Mouse (Mus musculus) heart, adult 11 months (tissue): ENCODE measurements around the gene Acss3.

Source experiments
- DNase-seq: peaks from one replicate; pipeline ENCODE4 v3.0.0; 2022

The Acss3 gene

DNA sequence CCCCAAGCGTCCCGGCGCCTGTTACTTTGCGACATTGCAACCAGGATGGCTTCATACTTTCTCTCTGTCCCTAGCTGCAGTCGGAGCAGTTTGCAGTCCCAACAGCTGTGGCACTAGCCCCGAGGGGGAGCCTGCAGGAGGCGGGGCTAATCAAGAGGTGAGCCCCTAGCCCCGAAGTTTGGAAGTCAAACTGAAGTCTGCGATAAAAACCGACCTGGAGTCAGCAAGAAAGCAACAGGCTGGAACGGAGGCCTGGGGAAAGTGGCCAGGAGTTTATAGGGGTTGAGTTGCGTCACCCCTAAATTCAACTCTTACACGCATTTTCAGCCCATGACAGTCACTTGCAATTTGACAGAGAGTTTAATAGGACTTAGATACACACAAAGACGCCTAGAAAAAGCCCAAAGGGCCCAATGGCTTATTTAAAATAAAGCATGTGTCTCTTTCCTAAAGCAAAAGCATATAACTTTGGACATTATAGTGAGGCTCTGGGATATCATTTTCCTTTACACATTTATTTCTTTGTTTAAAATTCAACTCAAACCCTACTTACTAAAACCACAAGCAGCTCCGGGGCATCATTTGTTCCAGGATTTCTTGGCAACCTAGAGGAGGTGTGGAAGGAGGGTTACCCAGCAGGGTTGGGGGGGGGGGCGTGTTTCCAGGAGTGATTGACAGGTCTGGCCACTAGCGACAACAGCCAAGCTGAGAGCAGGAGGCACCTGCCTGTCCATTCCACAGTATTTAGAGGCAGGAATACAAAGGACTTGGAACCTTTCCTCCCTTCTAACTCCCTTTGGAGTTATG is at the start of gene Acss3:
Gene Acss3, minus strand, starts transcription at position 140 of the 807 bp plus-strand sequence.
- peak; percentile 97 for DNase-seq

DNA sequence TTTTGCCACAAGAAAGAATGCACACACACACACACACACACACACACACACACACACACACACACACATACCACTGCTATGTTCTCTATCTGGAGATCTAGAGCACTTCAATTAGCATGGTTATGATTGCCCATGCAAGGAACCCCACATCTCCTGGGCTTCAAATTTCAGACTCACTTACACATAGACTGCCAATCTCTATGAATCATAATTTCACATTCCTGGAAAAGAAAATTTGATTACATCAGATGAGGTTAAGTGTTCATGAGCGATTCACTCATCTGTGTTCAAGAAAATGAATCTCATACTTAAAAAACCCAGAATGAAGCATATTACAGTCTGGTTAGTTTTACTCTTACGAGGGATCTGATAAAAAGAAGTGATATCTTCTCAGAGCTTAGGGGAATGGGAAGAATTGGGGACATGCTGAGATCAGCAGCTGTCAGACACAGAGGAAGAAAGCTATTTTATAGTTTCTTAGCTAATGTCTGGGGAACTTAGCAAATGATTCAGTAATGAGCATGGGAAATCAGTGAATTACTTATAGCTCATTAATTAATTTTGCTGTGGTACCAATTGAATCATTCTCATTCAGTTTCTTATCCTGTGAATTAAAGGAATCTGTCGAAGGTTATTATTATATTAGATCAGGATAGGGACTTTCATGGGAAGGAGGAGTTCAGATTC is 48.7 kb upstream of the Acss3 start:
- no peak for DNase-seq

DNA sequence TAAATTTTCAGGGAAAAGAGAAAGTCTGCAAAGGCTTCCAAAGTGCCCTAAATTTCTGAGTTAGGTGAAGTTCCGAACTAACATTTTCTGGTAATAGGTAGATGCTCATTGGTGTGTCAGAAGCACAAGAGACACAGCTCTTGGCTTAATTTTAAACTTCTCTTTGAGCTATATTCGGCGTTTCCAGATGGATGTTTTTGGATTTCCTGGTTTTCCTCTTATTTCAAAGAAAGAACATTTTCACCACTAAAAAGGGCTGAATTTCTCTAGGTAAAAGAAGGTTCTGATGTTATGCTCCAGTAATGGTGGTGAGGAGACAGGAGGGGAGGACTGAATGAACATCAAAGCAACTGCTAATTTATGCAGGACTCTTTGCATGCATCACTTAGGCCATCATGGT is 43.0 kb upstream of the Acss3 start:
- no peak for DNase-seq

DNA sequence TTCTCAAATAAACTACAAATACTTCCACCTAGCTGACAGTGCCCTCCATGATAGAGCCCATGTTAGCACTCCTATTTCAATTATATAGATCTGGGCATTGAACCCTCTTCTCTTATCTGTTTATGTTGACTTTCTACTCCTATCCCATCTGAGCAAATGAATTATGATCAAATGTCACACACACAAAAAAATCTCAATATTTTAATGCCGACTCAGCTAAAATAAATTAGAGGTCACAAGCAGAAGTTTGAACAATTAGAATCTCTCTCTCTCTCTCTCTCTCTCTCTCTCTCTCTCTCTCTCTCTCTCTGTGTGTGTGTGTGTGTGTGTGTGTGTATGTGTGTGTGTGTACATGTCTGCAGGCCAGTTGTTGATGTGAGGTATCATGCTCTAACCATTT is 25.3 kb upstream of the Acss3 start:
- DNase-seq = no peak

DNA sequence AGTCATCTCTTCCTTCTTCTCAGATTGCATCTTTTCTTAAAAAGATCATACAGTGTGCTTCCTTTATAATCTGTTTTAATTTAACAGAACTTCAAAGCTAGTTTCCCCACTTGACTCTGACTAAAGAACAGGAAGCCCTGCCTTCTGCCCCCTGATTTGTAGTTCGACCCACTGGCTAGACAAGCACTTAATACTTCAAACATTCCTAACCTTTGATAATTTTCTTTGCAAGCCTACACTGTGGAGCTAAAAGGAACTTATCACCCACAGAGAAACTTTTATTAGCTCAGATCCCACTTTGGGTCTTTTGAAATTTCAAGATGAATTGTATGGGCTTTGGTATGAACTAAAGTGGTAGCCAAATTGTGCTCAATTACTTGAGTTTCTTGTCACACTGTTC is 20.5 kb upstream of the Acss3 start:
- DNase-seq = no peak

DNA sequence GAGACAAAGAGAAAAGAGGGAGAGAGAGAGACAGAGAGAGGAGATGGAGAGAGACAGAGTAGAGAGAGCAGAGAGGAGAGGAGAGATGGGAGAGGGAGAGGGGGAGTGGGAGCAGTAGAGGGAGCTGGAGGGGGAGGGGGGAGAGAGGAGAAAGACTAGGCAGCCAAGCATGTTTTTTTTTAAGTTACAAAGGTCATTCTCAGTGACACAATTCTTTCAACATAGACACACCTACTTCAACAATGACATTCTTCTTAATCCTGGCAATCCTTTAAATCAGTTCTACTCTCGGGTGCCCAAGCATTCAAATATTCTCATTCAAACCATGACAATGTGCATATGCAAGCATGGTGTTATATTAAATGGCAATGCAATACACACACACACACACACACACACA is 19.4 kb upstream of the Acss3 start:
- DNase-seq = no peak

DNA sequence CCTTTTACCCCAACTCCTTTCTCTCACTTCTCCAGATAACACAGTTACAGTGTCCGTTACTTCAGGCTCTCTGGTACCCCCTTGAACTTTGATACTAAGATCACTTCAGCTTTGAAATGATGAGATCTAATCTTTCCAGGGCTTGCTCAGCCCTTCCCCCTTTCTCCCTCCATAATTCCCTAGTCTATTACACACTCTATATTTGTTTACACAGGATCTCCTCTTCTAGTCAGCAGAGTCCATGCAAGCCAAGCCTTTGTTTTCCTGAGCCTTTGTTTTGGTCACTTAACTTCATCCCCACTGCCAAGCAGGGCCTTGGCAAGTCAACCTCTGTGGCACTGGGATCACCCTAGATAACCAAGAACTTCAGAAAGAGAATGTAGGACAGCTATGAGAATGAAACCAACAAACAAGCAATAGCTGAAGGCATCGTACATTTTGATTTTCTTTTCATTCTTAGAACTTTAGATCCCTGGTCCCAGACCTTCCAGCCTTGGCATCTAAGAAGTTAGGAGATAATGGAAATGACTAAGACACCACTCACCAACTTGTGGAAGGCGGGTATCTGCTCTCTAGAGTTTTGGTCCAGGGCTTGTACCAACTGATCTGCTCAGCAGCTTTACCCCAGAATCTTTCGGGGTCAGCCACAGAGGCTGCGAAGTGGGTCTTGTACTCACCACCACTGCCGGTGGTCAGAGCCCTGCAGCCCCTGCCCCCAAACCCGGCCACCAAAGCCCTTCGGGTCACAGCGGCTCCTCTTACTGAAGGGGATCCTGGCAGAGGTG is 532 bp downstream of the Acss3 start:
- DNase-seq = peak; percentile 85

DNA sequence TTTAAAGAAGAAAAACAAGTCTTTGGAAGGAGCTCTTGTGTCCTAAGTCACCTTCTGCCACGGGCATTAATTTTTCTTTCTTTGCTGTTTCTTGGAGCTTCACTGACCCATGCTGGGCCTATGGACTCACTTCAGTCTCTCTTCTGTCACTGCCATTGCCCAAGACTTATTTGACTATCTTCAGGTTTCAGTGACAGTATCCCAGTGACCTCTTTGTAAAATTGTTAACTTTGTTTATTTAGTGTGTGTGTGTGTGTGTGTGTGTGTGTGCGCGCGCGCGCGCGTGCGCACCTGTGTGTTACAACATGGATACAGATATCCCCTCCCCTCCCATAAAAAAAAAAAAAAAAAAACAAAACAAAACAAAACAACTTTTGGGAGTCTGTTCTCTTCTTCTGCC is 2.2 kb downstream of the Acss3 start:
- DNase-seq = peak; percentile 33

DNA sequence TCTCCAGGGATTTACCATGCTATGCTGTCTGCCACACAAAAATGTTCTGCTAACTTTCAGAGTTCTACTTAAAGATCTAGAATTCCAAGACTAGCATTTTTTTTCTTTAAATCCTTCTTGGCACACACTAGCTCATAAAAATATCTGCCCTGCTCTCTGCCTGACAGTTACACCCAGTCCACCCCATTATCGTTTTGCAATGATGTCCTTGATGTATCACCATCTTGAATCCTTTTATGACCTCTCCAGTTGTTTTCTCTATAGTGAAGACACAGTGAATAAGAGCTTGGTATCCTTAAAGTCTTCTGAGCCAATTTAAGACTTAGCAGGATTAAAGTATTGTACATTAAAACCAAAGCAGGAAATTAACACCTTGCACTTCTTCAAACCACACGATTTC is 4.3 kb downstream of the Acss3 start:
- DNase-seq = no peak

DNA sequence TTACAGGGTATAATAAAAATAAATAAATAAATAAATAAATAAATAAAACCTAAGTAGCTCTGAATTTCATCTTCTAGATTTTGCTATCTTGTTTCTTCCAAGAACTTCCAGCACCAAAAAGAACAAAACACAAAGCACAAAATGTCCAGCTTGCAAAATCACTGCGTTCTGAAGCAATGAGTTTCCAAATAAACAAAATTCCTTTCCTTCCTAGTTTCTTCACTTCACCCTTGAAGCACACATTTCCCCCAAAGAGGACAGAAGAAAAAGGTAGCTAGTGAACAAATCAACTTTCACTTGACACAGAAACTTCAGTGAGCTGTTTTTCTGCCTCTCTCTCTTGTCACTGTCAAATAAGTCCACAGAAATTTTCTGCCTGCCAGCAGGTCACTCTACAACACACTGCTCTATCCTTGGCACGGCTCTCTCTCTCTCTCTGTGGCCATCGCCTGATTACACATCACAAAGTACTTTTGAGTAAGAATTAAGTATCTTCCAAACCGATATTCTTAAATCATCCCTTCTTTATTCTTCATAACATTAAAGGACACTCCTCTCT is 6.7 kb downstream of the Acss3 start:
- peak; percentile 71 for DNase-seq

DNA sequence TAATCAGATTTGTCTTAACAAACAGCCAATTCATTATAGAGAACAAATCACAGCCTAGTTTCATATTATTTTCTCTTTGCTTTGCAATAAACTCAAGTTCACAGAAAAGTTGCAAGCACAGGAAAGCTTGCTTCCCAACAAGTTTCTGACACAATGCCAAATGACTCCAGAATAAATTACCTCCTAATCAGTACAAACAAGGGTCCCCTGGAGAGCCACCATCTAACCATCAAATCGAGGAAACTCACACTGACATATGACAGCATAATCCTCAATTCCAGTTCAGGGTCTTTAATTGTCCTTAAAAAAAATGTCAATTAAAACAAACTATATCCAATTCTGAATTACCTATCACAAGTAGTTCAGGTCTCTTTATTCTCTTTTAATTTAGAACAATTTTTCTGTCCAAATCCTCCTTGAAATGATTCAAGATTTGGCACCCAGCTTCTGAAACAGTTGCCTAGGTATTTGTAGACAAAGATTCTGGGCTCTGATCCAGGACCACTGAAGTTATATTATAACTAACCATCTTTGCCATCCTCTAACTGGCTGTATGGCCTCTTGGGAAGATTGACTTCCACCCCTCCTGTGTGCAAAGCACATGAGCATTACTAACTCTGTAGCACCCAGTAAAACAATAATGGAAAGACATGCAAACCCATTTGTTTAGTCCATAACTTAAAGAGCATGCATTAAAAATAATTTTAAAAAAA is 7.4 kb downstream of the Acss3 start:
- DNase-seq = peak; percentile 51

DNA sequence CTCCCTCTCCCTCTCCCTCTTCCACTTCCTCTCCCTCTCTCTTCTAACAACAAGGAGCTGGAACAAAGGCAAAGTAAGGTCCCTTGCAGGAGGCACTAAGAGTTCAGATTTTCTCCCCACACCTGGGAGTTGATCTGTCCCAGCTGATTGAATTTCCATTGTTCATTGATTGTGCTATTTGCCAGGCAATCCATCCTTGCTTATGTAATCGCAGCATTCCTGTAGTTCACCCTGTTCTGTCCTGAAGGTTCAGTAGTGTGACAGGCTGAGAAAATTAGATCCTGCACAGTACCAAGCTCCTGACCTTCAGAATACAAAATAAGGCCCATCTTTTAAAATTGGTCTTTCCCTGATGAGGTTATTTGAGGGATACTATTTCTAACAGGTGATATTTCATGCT is 8.3 kb downstream of the Acss3 start:
- DNase-seq = peak; percentile 55

DNA sequence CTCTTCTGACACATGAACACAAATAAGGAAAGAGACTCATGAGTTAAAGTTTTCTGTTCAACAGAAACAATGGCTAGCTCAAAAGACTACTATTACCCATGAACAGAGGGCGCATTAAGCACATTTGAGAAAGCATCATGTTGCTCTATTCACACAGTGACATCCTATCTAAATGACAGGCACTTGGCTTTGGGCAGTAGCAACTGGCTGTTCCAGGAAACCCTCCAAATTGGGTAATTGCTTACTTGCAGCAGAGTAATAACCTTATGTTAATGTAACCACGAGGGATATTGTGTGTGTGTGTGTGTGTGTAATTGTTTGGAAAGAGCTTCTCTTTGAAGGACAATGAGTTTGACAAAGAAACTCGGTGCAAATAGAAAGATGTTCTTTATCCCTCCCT is 29.0 kb downstream of the Acss3 start:
- no peak for DNase-seq

DNA sequence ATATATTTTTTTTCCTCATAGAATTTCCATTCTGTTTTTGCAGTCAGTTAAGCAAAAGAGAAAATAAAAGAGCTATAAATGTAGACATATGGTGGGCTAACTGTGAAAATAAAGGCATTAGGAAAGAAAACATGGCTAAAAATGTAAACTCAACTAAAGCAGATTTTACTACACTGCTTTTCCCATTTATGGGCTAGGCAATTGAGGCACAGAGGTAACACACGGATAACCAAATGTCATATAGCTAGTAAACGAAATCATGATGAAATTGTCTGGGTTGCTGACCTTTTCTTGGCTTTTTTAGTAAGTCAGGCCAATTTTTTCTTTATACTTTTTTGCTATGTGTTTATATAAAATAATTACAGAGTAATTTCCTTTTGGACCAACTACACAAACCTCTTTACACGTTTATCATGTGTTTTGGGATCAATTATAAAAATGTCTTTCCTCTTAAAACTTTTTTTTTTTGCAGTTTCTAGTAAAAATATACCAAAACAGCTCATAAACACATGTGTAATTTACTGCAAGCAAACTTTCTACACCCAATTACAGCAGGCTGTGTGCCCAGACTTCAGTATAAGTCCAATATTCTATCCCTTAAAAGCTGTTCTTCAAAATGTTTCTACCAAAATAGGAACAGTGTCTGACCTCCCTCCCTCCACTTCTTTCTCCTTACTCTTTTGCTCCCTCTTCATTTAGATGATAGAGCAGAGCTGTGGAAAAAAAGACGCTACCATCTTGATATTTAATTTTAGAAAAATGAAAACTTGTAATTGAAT is 69.4 kb downstream of the Acss3 start:
- DNase-seq = no peak

DNA sequence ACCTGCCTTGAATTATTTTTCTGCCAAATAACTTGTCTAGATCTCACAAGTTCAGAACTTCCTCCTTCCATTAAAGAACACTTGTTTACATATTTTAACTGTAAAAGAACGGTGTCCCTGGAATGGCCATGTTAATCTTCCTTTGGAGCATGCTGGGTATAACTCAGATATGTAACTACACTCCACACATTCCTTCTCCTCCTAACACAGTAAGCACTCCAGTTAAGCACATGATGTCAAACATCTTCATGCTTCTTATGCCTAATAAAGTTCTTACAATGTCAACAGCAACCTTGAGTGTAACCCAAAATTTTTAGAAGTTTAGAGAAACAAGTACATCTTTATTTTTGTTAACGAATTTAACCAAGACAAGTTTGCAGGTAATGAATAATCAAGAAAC is 73.0 kb downstream of the Acss3 start:
- no peak for DNase-seq

DNA sequence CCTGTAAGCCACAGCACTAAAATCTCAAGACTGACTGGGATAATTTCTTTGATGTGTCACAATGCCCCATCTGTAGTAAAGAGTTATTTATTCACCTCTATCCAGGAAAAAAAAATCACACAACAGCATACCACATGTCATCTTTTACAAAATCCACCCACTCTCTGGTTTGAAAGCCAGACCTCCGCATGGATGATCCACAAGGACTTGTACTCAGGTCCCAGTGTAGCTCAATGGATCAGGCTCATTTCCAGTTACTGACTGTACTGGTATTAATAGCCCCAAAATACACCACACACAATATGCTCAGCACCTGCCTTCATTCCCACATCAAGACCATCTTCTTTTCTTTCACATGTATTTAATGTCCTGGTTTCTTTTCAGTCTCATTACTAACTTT is 80.8 kb downstream of the Acss3 start:
- no peak for DNase-seq

DNA sequence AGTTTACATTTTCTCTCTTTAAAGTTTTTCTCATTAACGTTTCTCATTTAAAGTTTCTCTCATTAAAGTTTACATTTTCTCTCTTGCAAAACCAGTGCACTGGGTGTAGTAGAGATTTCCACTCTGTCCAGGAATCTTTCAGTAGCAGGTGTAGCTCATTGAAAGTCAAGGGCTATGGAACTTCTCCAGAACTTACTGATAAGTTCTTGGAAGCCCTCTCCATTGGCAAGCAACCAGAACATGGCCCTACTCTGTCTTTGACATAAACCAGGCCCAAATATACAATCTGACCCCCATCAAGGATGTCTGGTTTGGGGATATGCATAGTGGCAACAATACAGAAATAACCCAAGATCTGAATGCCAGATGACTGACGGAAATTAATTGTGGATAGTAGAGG is 82.6 kb downstream of the Acss3 start:
- peak; percentile 80 for DNase-seq

DNA sequence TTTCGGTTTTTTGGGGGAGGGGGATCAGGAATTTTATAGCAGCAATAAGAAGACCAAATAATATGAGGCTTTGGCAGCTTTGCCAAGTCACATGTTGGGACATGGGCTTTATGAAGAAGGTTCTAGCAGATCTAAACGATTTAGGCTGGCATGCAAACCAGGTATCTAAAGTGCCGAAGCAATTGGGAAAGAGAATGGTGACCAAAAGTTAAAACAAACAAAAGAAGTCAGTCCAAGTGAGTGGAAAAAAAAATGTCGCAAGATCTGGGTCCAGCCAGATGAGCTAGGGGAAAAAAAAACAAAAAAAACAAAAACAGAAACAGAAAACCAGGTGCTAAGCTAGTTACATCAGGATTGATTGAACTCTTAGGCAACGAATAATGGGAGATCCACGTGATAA is 83.1 kb downstream of the Acss3 start:
- DNase-seq = no peak

DNA sequence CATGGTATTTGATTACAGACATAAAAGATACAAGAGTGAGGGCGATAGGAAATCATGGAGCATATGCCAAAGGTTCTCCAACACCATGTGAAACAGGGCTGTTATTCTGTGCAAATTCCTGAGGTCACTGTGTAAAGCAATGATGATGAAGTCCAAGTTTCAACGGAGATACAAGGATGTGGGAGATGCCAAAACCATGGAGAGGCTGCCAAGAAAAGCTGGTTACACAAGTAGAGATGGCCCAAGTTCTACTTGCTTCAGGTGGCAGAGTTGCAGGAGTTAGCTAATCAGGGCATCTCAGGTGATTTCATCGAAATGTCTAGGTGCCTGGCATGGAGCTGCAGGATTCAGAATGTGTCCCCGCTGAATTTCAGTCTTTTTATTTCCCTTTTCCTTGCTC is 84.3 kb downstream of the Acss3 start:
- DNase-seq = no peak

DNA sequence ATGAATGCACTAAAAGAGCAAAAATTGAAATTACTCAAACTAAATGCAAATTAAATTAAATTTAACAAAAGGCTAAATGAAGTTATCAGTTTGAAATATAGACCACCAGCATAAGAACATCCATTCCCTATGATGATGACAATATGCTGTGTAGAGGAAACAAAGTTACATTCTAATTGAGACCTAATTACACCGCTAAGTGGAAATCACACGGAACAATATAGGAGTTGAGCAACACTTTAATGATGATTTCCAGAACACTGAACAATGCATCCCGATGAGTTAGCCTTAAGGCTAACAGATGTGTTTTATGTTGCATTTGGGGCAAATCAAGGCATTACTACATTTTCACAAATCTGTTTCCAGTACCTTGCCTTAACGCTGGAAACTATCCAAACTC is 99.2 kb downstream of the Acss3 start:
- no peak for DNase-seq

DNA sequence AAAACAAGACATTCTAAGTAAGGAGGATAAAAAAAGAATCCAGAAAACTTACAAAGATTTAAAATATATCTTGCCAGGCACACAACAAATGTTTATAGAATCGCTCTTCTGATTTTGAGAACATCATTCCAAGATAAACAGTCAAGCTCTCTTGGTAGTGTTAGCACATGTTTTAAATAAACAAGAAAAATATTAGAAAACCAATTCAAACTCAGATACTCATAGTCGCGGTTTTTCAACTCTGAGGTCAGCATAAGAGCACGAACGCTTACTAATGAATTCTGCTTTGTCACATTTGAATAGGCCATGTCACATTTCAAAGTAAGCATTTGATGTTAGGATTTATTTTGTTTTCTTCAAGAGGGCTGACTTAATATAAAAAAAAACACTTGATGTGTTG is 102.3 kb downstream of the Acss3 start:
- no peak for DNase-seq

DNA sequence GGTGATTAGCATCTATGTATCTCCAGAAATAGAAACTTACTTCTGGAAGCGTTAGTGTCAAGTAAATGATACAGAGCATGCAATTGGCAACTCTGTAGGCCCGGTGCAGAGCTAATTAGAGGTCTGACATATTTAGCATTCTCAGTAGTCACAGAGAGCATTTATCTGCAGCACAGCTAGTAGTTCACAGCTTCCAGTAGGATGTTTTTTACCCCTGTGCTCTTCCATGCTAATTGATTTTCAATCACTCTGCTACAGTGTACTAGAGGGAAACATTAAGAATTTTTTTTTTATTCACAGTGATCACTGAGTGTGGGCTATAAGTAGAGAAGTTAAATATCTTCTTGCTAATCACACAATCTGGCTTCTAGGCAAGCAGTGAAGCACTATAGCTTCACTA is 112.3 kb downstream of the Acss3 start:
- no peak for DNase-seq
